In the genomic region with DNA sequence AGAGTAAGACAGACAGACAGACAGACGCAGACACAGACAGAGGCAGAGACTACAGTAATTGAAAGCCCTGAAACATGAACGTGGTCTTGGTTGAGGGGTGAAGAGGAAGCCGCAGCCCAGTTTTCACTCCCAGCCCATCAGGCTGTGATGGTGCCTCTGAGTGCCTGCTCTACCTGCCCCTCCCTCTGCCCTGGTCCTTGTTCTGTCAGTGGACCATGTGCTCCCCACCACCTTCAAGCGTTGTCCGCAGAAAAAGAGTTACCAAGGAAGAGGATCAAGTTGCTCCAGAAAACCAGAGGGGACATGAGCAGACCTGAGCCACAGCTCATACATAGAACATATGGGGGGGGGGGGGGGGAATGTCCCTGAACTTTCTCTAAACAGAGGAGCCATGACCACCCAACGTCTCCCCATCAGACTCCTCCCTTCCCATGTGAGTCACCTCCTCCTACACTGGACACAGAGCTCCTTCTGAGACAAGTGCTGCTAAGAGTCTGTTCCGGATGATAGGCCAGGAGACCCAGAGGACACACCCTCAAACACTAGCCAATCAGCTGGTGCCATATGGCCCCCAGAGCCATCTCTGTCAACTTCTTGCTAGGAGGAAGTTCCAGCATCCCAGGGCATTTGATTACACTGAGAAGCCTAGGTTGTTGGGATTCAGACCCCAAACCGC, we compare ENCODE assay signal across 11 mouse cellular contexts. TPM values are rescaled to one million over a fixed set of nuclear protein-coding genes. Genes with fewer than 3 reads are reported as not detected.
A peak's percentile ranks its signal among the peaks of the same experiment; 100 is the strongest.
DNase-seq lines count a peak whose midpoint lies in the region; ATAC-seq and TF ChIP-seq lines count a peak whose summit lies in the region.
"Had no signal": no experiment of that assay in that cellular context is flagged by ENCODE, and none has a peak within 500 bp of the region (broad histone marks: within the 10 kb centered on the region; RNA-seq: fewer than 3 reads in every experiment).

No protein-coding gene starts in this region.

- H3K4me2 ChIP-seq in stomach, embryonic 14.5 days (replicated peaks; ENCODE audit: low read depth, low read length): no peak overlapping the region
- H3K4me2 ChIP-seq in stomach, postnatal 0 days (replicated peaks; ENCODE audit: low read depth): no peak overlapping the region
- peak overlapping the region; percentile 82 for H3K4me2 ChIP-seq in liver, embryonic 13.5 days

- no peak overlapping the region for H3K27ac ChIP-seq in heart, adult 2 months
- no peak overlapping the region for H3K27ac ChIP-seq in stomach, embryonic 14.5 days (ENCODE audit: low read length)
- H3K27ac ChIP-seq in stomach, postnatal 0 days (replicated peaks): no peak overlapping the region
- H3K27ac ChIP-seq in liver, embryonic 13.5 days: peak overlapping the region; percentile 100

- H3K9me3 ChIP-seq in stomach, embryonic 14.5 days (ENCODE audit: control insufficient read depth, low read depth, low read length): no peaks in the 10 kb centered on the region
- H3K9me3 ChIP-seq in stomach, postnatal 0 days (ENCODE audit: control insufficient read depth, low read length): no peaks in the 10 kb centered on the region
- H3K9me3 ChIP-seq in liver, embryonic 13.5 days (replicated peaks): no peaks in the 10 kb centered on the region

- no peaks in the 10 kb centered on the region for H3K36me3 ChIP-seq in heart, adult 2 months (ENCODE audit: control insufficient read depth, insufficient read depth, low read length)
- no peaks in the 10 kb centered on the region for H3K36me3 ChIP-seq in stomach, embryonic 14.5 days (ENCODE audit: control insufficient read depth, insufficient read depth, low read length)
- H3K36me3 ChIP-seq in stomach, postnatal 0 days (ENCODE audit: control insufficient read depth, insufficient read depth, low read length): no peaks in the 10 kb centered on the region
- H3K36me3 ChIP-seq in liver, embryonic 13.5 days: no peaks in the 10 kb centered on the region

- H3K4me1 ChIP-seq in heart, adult 2 months (ENCODE audit: control insufficient read depth, insufficient read depth, low read length): no peaks in the 10 kb centered on the region
- H3K4me1 ChIP-seq in stomach, embryonic 14.5 days (ENCODE audit: control insufficient read depth, insufficient read depth, low read length): no peaks in the 10 kb centered on the region
- no peaks in the 10 kb centered on the region for H3K4me1 ChIP-seq in stomach, postnatal 0 days (replicated peaks; ENCODE audit: control insufficient read depth, insufficient read depth)
- peaks cover 90% of the 10 kb centered on the region for H3K4me1 ChIP-seq in liver, embryonic 13.5 days (replicated peaks)

- DNase-seq in heart, adult 11 months: peak; percentile 74
- no peak for DNase-seq in heart, adult 2 months
- DNase-seq in stomach, postnatal 0 days (ENCODE audit: low spot score): no peak
- peak; percentile 87 for DNase-seq in liver, embryonic 13.5 days
- no peak for DNase-seq in gastrocnemius, adult 18-20 months (ENCODE audit: low spot score)
- DNase-seq in adipocyte (ENCODE audit: low spot score): no peak
- DNase-seq in adrenal gland, postnatal 10 days: no peak
- DNase-seq: cerebellum, adult 11 months; kidney, adult 2 months; left cerebral cortex, postnatal 4 days had no signal

- TF ChIP-seq POLR2A in heart, adult 2 months (IDR thresholded peaks at IDR 0.05; ENCODE audit: insufficient read depth, low read depth, low read length): no peak

- no peak overlapping the region for H3K9ac ChIP-seq in heart, adult 2 months (ENCODE audit: low read depth, low read length)
- no peak overlapping the region for H3K9ac ChIP-seq in stomach, embryonic 14.5 days (replicated peaks; ENCODE audit: low read depth, low read length)
- H3K9ac ChIP-seq in stomach, postnatal 0 days (ENCODE audit: low read length): no peak overlapping the region
- H3K9ac ChIP-seq in liver, embryonic 13.5 days: peak overlapping the region; percentile 80

- no peak overlapping the region for H3K4me3 ChIP-seq in heart, adult 2 months
- no peak overlapping the region for H3K4me3 ChIP-seq in stomach, embryonic 14.5 days (ENCODE audit: low read depth, low read length)
- H3K4me3 ChIP-seq in stomach, postnatal 0 days (ENCODE audit: low read depth, low read length): no peak overlapping the region
- peak overlapping the region; percentile 58 for H3K4me3 ChIP-seq in liver, embryonic 13.5 days (replicated peaks)

- TF ChIP-seq CTCF in heart, adult 2 months (IDR thresholded peaks at IDR 0.05): no peak
- no peak for TF ChIP-seq CTCF in stomach, postnatal 0 days (IDR thresholded peaks at IDR 0.05; ENCODE audit: low read depth)

- WGBS in heart, adult 2 months: 58% methylated on average over 8 of the region's 8 CpGs
- 67% methylated on average over 8 of the region's 8 CpGs for WGBS in stomach, embryonic 14.5 days
- 70% methylated on average over 6 of the region's 8 CpGs for WGBS in stomach, postnatal 0 days
- 34% methylated on average over 8 of the region's 8 CpGs for WGBS in liver, embryonic 13.5 days (ENCODE audit: insufficient replicate concordance)

- H3K79me2 ChIP-seq in heart, adult 2 months (replicated peaks; ENCODE audit: control insufficient read depth, insufficient read depth, low read length): no peaks in the 10 kb centered on the region

- TF ChIP-seq EP300 in heart, adult 2 months (IDR thresholded peaks at IDR 0.05; ENCODE audit: insufficient read depth, low read depth, low read length): no peak
- TF ChIP-seq EP300 in stomach, postnatal 0 days (optimal IDR thresholded peaks at IDR 0.05): no peak

- intact Hi-C loops in heart, adult 2 months (cut with DNase I): no loop called here

- peak; percentile 57; the same call in 1 of the 2 replicates for ATAC-seq in stomach, embryonic 14.5 days (ENCODE audit: insufficient number of reproducible peaks, insufficient read depth, low FRiP score, low read depth)
- no peak for ATAC-seq in stomach, postnatal 0 days (ENCODE audit: low FRiP score, low TSS enrichment)
- ATAC-seq in liver, embryonic 13.5 days (ENCODE audit: low read depth): peak; percentile 95

- H3K27me3 ChIP-seq in heart, adult 2 months (ENCODE audit: control insufficient read depth, insufficient read depth, low read length): no peaks in the 10 kb centered on the region
- no peaks in the 10 kb centered on the region for H3K27me3 ChIP-seq in stomach, embryonic 14.5 days (ENCODE audit: control insufficient read depth, insufficient read depth, low read length)
- no peaks in the 10 kb centered on the region for H3K27me3 ChIP-seq in stomach, postnatal 0 days (ENCODE audit: control insufficient read depth, insufficient read depth, low read length)
- no peaks in the 10 kb centered on the region for H3K27me3 ChIP-seq in liver, embryonic 13.5 days

RNA-seq across cellular contexts. Expression of a gene that starts 9.3 kb away (rescaled TPM):
- not detected for total RNA-seq in heart, adult 2 months (2021)
- polyA plus RNA-seq in heart, adult 2 months (2012; rRNA removed): 0.67 and 0.68 TPM in 2 replicates
- polyA plus RNA-seq in stomach, embryonic 14.5 days (2014; fragmentation: Nextera tagmentation; extraction: Ambion mirVana): 15.6 and 16.7 TPM in 2 replicates
- polyA plus RNA-seq in stomach, postnatal 0 days (2015; fragmentation: Nextera tagmentation; extraction: Ambion mirVana): 10.4 and 15.8 TPM in 2 replicates
- 1.9 and 2.5 TPM in 2 replicates for polyA plus RNA-seq in liver, embryonic 13.5 days (2015; fragmentation: Nextera tagmentation; extraction: Ambion mirVana)
- total RNA-seq in gastrocnemius, adult 18-20 months (2021): not detected
- 1 to 10 TPM in 1 of 2 experiments, not detected in 1; 2.6 TPM for total RNA-seq in adrenal gland, postnatal 10 days (2021)

RNA-seq across cellular contexts. Expression of a gene that starts 17.0 kb away (rescaled TPM):
- not detected for total RNA-seq in heart, adult 2 months (2021)
- 0.12 and 0.53 TPM in 2 replicates for polyA plus RNA-seq in heart, adult 2 months (2012; rRNA removed)
- not detected in 2 replicates for polyA plus RNA-seq in stomach, embryonic 14.5 days (2014; fragmentation: Nextera tagmentation; extraction: Ambion mirVana)
- not detected in 2 replicates for polyA plus RNA-seq in stomach, postnatal 0 days (2015; fragmentation: Nextera tagmentation; extraction: Ambion mirVana)
- polyA plus RNA-seq in liver, embryonic 13.5 days (2015; fragmentation: Nextera tagmentation; extraction: Ambion mirVana): not detected in 2 replicates
- total RNA-seq in gastrocnemius, adult 18-20 months (2021): not detected
- total RNA-seq in adrenal gland, postnatal 10 days (2021): not detected
- total RNA-seq: left cerebral cortex, postnatal 4 days had no signal

RNA-seq across cellular contexts. Expression of a gene that starts 17.2 kb away (rescaled TPM):
- not detected for total RNA-seq in heart, adult 2 months (2021)
- polyA plus RNA-seq in heart, adult 2 months (2012; rRNA removed): not detected in 2 replicates
- not detected in 2 replicates for polyA plus RNA-seq in stomach, embryonic 14.5 days (2014; fragmentation: Nextera tagmentation; extraction: Ambion mirVana)
- polyA plus RNA-seq in stomach, postnatal 0 days (2015; fragmentation: Nextera tagmentation; extraction: Ambion mirVana): not detected in 2 replicates
- polyA plus RNA-seq in liver, embryonic 13.5 days (2015; fragmentation: Nextera tagmentation; extraction: Ambion mirVana): not detected in 2 replicates
- not detected for total RNA-seq in gastrocnemius, adult 18-20 months (2021)
- not detected for total RNA-seq in adrenal gland, postnatal 10 days (2021)
- total RNA-seq: left cerebral cortex, postnatal 4 days had no signal
- polyA plus RNA-seq: kidney, adult 2 months had no signal

RNA-seq across cellular contexts. Expression of a gene that starts 31.5 kb away (rescaled TPM):
- total RNA-seq in heart, adult 2 months (2021): 100 to 1,000 TPM; 505 to 584 TPM
- polyA plus RNA-seq in heart, adult 2 months (2012; rRNA removed): 243 and 256 TPM in 2 replicates
- polyA plus RNA-seq in stomach, embryonic 14.5 days (2014; fragmentation: Nextera tagmentation; extraction: Ambion mirVana): 3,189 and 3,445 TPM in 2 replicates
- polyA plus RNA-seq in stomach, postnatal 0 days (2015; fragmentation: Nextera tagmentation; extraction: Ambion mirVana): 2,060 and 2,085 TPM in 2 replicates
- 1,483 and 1,612 TPM in 2 replicates for polyA plus RNA-seq in liver, embryonic 13.5 days (2015; fragmentation: Nextera tagmentation; extraction: Ambion mirVana)
- 100 to 1,000 TPM; 312 to 357 TPM for total RNA-seq in gastrocnemius, adult 18-20 months (2021)
- total RNA-seq in adrenal gland, postnatal 10 days (2021): 1,000 to 10,000 TPM; 1,109 to 1,195 TPM

RNA-seq across cellular contexts. Expression of a gene that starts 44.5 kb away (rescaled TPM):
- 1 to 10 TPM; 1.1 to 1.7 TPM for total RNA-seq in heart, adult 2 months (2021)
- 5.1 and 15.6 TPM in 2 replicates for polyA plus RNA-seq in heart, adult 2 months (2012; rRNA removed)
- polyA plus RNA-seq in stomach, embryonic 14.5 days (2014; fragmentation: Nextera tagmentation; extraction: Ambion mirVana): 0.33 TPM in 1 of 2 replicates, not detected in the other
- polyA plus RNA-seq in stomach, postnatal 0 days (2015; fragmentation: Nextera tagmentation; extraction: Ambion mirVana): 0.25 and 0.44 TPM in 2 replicates
- polyA plus RNA-seq in liver, embryonic 13.5 days (2015; fragmentation: Nextera tagmentation; extraction: Ambion mirVana): 0.51 and 0.61 TPM in 2 replicates
- total RNA-seq in gastrocnemius, adult 18-20 months (2021): under 1 TPM in 1 of 2 experiments, not detected in 1; 0.14 TPM
- 1 to 10 TPM; 9.6 to 9.8 TPM for total RNA-seq in adrenal gland, postnatal 10 days (2021)

Comparison
In these comparisons a context has a peak if more than half of its experiments do, and no peak if none do; other contexts are left out.
1. DNase-seq: peak in heart, adult 11 months (single experiment) and liver, embryonic 13.5 days (single experiment); none in heart, adult 2 months (0 of 2), stomach, postnatal 0 days (single experiment), gastrocnemius, adult 18-20 months (single experiment), adipocyte (single experiment) and adrenal gland, postnatal 10 days (single experiment).